Mouse (Mus musculus): ENCODE results near the gene Fabp7. TPM values are rescaled to one million over a fixed set of nuclear protein-coding genes. Genes with fewer than 3 reads are reported as not detected.

The Fabp7 gene
- polyA plus RNA-seq, 1 experiment: 0.40 TPM

- peak; percentile 13 for DNase-seq (ENCODE audit: low read depth, low spot score)
- WGBS: 13% methylated on average over 4 of the region's 4 CpGs
Observed at GRCm38 (mm10) chr10:57795542-57795941, 10.9 kb downstream of the Fabp7 start.

GRCm38 (mm10) chr10:57796057-57796456 lies 11.4 kb downstream of the Fabp7 start:
- WGBS: 16% methylated on average over 4 of the region's 4 CpGs
- DNase-seq (ENCODE audit: low read depth, low spot score): peak; percentile 22

GRCm38 (mm10) chr10:57799486-57799885 lies 14.8 kb downstream of the Fabp7 start:
- no peak for DNase-seq (ENCODE audit: low read depth, low spot score)
- WGBS: 93% methylated on average over 1 of the region's 1 CpGs

GRCm38 (mm10) chr10:57807754-57808153 lies 23.1 kb downstream of the Fabp7 start:
- 92% methylated on average over 6 of the region's 6 CpGs for WGBS
- DNase-seq (ENCODE audit: low read depth, low spot score): no peak

- WGBS: 61% methylated on average over 5 of the region's 5 CpGs
- no peak for DNase-seq (ENCODE audit: low read depth, low spot score)
Observed at GRCm38 (mm10) chr10:57812161-57812856, 27.6 kb downstream of the Fabp7 start.

- 83% methylated on average over 2 of the region's 2 CpGs for WGBS
- no peak for DNase-seq (ENCODE audit: low read depth, low spot score)
Observed at GRCm38 (mm10) chr10:57814295-57814694, 29.6 kb downstream of the Fabp7 start.

- 79% methylated on average over 6 of the region's 6 CpGs for whole genome bisulfite sequencing
- no peak for DNase-seq (ENCODE audit: low read depth, low spot score)
Observed at GRCm38 (mm10) chr10:57815869-57816268, 31.2 kb downstream of the Fabp7 start.

GRCm38 (mm10) chr10:57819209-57819608 lies 34.5 kb downstream of the Fabp7 start:
- no peak for DNase-seq (ENCODE audit: low read depth, low spot score)
- WGBS: 92% methylated on average over 2 of the region's 2 CpGs

- WGBS: 25% methylated on average over 3 of the region's 3 CpGs
Observed at GRCm38 (mm10) chr10:57822473-57822872, 37.8 kb downstream of the Fabp7 start.

GRCm38 (mm10) chr10:57828649-57829048 lies 44.0 kb downstream of the Fabp7 start:
- DNase-seq (ENCODE audit: low read depth, low spot score): no peak
- WGBS: 75% methylated on average over 5 of the region's 5 CpGs

More at GRCm38 (mm10) chr10:57822473-57822872, 37.8 kb downstream of the Fabp7 start:
- DNase-seq (ENCODE audit: low read depth, low spot score): no peak

- DNase-seq (ENCODE audit: low read depth, low spot score): no peak
- 83% methylated on average over 3 of the region's 3 CpGs for WGBS
Observed at GRCm38 (mm10) chr10:57829621-57830020, 44.9 kb downstream of the Fabp7 start.

GRCm38 (mm10) chr10:57835094-57835493 lies 50.4 kb downstream of the Fabp7 start:
- WGBS: 86% methylated on average over 1 of the region's 1 CpGs

GRCm38 (mm10) chr10:57835982-57836381 lies 51.3 kb downstream of the Fabp7 start:
- DNase-seq (ENCODE audit: low read depth, low spot score): no peak

More at GRCm38 (mm10) chr10:57835094-57835493, 50.4 kb downstream of the Fabp7 start:
- DNase-seq (ENCODE audit: low read depth, low spot score): no peak

Other genes with a start within 250 kb of the Fabp7 start
- 1.2 and 1.4 TPM in 2 replicates for gene Pkib, start 152.9 kb upstream of the Fabp7 start, polyA plus RNA-seq (2012; rRNA removed)
- 76.1 and 104 TPM in 2 replicates for gene Smpdl3a, start 9.5 kb downstream of the Fabp7 start, polyA plus RNA-seq (2012; rRNA removed)